Mouse (Mus musculus): ENCODE results near the gene Lrrc3b.

Lrrc3b gene

GRCm38 (mm10) chr14:15438485-15439157, at the start of gene Lrrc3b:
Lrrc3b (minus strand) TSS chr14:15438987.
- CTCF ChIA-PET = no interaction called here

GRCm38 (mm10) chr14:15477668-15478067, 38.9 kb upstream of the Lrrc3b start:
- CTCF ChIA-PET = no interaction called here

DNA sequence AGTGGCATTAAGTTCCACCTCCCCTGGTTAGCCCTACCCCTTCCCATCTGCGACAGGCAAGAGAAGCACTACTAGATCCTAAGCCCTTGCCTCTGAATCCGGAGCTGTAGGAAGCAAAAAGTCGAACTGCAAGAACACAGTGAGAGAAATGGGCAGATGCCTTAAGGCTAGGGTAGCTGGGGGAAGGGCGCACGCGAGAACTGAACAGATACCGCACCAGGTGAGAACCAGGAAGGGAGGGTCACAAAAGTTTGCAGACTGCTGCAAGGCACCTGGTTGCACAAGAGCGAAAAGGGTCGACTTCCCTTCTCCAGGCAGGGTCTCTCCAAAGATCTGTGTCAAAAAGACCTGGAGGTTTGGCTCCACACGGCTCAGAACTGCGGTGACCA, 697 bp downstream of the Lrrc3b start:
- CTCF ChIA-PET = no interaction called here

- CTCF ChIA-PET = no interaction called here
These were observed 1.3 kb downstream of the Lrrc3b start for GRCm38 (mm10) chr14:15437501-15437941.

DNA sequence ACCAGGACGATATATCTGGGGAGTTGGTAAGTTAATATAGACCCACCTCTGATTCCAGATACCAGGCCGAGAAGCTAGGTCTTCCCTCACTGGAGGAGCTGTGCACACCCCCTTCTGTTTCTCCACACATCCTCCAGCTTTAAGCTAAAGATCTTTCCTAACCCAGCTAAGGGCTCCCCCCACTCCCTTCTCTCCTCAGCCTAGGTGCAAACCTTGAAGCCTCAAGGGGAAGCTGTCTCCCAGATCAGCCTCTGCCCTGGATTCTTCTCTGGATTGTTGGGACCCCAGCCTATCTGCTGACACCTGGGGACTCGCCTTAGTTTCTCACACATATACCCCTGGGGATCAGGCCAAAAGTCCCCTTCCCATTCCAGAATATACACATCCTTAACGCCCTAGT, 1.7 kb downstream of the Lrrc3b start:
- CTCF ChIA-PET = no interaction called here

- CTCF ChIA-PET = no interaction called here
These were observed 2.2 kb downstream of the Lrrc3b start for GRCm38 (mm10) chr14:15436586-15436985.

- CTCF ChIA-PET = no interaction called here
These were observed 6.4 kb downstream of the Lrrc3b start for GRCm38 (mm10) chr14:15432396-15432795.

DNA sequence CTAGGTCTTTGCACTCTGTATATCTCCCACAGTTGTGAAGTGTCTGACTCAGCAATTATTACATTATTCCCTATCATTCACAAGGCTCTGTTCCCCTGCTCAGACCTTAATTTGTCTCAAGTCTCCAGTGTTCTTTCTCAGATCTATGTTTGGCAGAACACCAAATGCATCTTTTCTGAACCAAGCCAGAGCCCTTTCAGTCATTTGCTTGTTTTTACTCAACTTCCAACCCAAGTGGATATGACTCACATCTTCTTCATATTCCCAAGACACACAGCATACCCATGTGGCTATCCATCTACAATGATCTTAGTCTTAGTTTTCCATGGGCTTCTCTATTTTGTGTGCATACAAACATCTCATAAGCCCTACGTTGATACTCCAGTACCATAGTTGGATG, 17.2 kb downstream of the Lrrc3b start:
- CTCF ChIA-PET = no interaction called here

- CTCF ChIA-PET = no interaction called here
These were observed 27.9 kb downstream of the Lrrc3b start for GRCm38 (mm10) chr14:15410686-15411534.

DNA sequence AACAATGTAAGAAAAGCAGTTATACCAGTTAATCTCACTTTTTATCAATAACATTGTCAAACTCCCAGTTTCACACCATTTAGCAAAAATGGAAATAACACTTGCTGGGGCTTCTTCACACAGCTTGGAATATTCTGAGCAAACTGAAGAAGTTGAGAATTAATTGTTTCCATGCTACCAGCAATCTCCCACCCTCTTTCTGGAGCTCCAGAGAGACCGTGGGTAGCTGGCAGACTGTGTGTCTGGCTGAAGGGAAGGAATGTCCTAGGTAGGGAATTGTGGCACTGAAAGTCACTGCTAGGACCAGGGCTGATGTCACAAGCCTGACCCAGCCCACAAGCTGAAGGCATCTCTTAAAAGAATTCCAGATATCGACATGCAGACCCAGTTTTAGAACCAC, 53.3 kb downstream of the Lrrc3b start:
- CTCF ChIA-PET = no interaction called here

DNA sequence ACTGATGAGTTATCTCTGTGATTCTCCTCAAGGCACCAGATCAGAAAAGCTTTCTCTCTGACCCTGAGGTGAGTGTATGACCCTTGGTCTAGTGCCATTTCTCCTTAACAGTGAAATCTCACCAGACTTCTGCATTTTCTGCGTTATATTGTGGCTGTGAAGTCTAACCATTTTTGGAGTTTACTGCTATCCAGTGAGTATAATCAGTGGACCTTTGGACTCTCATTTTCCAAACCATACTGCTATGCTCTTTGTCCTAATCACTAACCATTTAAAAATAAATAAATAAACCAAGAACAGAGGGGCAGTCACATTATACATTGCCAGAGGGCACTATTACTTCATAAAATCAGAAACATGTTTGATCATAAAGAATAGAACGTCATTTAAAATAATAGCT, 53.8 kb downstream of the Lrrc3b start:
- CTCF ChIA-PET = no interaction called here

- CTCF ChIA-PET = no interaction called here
These were observed 54.3 kb downstream of the Lrrc3b start for GRCm38 (mm10) chr14:15384532-15384931.

DNA sequence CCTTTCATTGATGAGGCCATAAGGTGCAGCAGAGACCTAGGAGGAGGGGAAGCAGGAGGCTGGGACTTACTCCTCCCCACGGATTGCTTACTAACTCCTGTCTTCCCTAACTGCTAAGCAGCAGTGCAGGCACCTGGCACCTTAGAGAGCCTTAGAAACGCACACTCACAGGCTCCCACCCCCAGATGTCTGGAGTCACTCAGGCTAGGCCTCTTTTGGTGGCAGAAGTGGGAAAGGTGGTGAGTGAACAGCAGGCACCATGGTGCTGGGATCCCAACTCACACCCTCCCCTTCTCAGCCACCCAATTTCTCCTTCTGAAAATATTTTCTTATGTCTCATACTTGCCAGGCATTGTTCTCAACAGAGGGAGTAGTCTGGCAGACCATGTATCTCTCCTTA, 55.7 kb downstream of the Lrrc3b start:
- CTCF ChIA-PET = no interaction called here

DNA sequence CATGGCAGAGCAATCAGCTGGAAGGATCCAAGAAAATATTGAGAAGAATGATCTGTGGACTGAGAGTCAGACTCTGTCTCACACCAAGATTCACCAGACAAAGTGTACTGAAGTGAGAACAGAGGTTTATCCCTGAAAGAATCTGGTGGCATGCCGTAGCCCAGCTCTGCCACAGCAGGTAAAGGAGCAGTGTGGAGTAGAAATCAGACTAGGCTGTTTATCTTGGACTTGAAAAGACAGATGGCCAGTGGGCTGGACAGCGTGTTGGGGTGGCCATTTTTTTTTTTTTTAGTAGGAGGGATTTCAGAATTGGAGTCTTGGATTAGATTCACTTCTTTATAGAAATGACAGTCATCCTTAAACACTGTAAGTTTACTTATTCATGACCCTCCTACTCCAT, 61.4 kb downstream of the Lrrc3b start:
- CTCF ChIA-PET = no interaction called here

- CTCF ChIA-PET = no interaction called here
These were observed 62.0 kb downstream of the Lrrc3b start for GRCm38 (mm10) chr14:15376786-15377185.

GRCm38 (mm10) chr14:15374271-15374670, 64.5 kb downstream of the Lrrc3b start:
- CTCF ChIA-PET = no interaction called here

DNA sequence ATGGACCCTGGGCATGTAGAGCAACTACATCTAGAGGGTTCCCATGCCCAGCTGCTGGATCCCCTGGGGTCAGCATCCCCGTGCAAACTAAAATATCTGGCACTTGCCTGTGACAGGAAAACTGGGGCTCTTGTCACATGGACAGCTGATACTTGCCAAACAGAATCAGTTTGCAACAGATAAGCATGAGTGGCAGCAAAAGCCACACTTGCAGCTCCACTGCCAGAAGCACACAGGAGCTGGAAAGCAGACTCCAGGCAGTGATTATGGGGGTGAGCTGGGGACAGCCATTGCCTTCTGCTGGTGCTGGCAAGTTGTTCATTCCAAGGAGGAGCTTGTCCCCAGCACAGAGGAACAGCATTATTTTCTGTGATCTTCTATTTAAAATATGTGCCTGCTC, 65.8 kb downstream of the Lrrc3b start:
- CTCF ChIA-PET = no interaction called here

GRCm38 (mm10) chr14:15365045-15365444, 73.7 kb downstream of the Lrrc3b start:
- CTCF ChIA-PET = no interaction called here

DNA sequence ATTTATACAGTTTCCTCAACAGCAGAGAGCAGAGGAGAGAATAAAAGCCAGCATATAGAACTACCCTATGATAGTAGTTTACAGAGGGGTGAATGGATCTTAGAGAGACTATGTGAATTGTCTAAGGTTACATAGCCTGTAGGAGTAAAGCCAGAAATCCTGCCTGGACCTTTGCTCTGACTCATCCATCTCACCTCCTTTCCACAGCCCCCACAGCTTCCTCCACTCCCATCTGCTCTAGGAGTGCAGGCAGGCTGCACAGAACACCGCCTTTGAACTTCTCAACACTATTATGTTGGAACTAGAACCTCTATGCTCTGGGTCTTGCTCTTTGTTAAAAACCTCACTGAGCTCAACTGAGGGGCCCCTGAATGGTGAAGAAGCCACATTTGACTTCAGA, 78.9 kb downstream of the Lrrc3b start:
- CTCF ChIA-PET = no interaction called here

- CTCF ChIA-PET = no interaction called here
These were observed 79.7 kb downstream of the Lrrc3b start for GRCm38 (mm10) chr14:15359134-15359533.

DNA sequence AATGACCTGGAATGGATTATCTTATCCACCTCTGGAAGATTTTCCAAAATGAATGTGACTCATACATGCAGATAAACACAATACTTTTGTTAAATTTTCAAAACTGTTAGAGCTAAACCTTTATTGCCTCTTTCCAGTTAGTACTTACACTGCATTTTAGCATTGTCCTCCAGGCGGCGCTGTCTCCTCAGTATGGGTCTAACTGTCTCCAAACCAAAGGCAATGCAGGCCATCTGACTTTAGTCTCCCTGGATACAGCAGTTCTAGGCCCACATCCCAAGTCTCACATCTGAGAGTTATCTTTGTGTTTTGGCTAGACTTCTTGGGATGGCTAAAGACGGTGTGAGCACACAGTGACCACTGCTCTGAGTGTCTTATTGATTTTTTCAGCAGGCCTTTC, 83.3 kb downstream of the Lrrc3b start:
- CTCF ChIA-PET = interaction anchor here (0.5 kb wide), 1 partner anchor 617 kb away, joined by 3 read pairs; no protein-coding TSS in a partner anchor

GRCm38 (mm10) chr14:15354299-15354698, 84.5 kb downstream of the Lrrc3b start:
- CTCF ChIA-PET = interaction anchor here (0.7 kb wide), 1 partner anchor 527 kb away, joined by 3 read pairs; no protein-coding TSS in a partner anchor

DNA sequence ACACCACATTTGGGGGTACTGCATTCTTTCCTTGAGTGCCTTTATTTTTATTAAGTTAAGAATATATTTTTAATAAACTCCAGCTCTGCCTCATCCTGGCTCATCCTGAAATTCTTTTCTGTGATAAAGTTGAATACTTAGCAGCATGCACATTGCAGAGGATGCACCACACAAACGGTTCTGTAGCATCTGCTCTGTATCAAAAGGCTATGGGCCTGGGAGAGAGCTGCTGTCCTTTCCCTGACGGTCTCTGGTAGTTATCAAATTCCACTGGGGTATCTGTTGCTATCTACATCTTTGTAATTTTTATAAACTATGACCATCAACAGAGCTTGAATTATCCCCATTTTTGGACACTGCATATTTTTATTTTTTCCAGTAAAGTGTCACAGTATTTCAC, 105.7 kb downstream of the Lrrc3b start:
- CTCF ChIA-PET = no interaction called here

All from spleen, embryonic (tissue).